Mouse (Mus musculus) macrophage (primary cell): ENCODE results near the gene Nav1. TPM values are rescaled to one million over a fixed set of nuclear protein-coding genes. Genes with fewer than 3 reads are reported as not detected.

Experiments
- H3K27ac ChIP-seq: fragments of 350-480 bp; formaldehyde crosslinking; 2 replicates; pipeline ENCODE4 v1.9.0; 2021
- H3K36me3 ChIP-seq: fragments of 350-480 bp; formaldehyde crosslinking; 2 replicates; pipeline ENCODE4 v1.9.0; 2021; ENCODE audit errors: inconsistent target
- H3K4me3 ChIP-seq: fragments of 350-480 bp; formaldehyde crosslinking; 2 replicates; pipeline ENCODE4 v1.9.0; 2021; ENCODE audit errors: inconsistent target
- H3K79me2 ChIP-seq: fragments of 350-480 bp; formaldehyde crosslinking; 2 replicates; pipeline ENCODE4 v1.9.0; 2021; ENCODE audit errors: inconsistent target
- WGBS: methylation state at CpG from one replicate; pipeline ENCODE4 v1.1.7; 2026; ENCODE audit warnings: inconsistent platforms; ENCODE audit not compliant: missing documents; 5-methylcytosine and 5-hydroxymethylcytosine counted together
- polyA plus RNA-seq: library from polyadenylated mRNA; stranded (reverse); fragments of 250-400 nt; gene quantifications from 3 replicates; pipeline ENCODE4 v1.2.4, GENCODE M21; 2018; ENCODE audit warnings: inconsistent platforms

Gene Nav1
- polyA plus RNA-seq, 1 experiment from 2014 or later, result 24.1 TPM

DNA sequence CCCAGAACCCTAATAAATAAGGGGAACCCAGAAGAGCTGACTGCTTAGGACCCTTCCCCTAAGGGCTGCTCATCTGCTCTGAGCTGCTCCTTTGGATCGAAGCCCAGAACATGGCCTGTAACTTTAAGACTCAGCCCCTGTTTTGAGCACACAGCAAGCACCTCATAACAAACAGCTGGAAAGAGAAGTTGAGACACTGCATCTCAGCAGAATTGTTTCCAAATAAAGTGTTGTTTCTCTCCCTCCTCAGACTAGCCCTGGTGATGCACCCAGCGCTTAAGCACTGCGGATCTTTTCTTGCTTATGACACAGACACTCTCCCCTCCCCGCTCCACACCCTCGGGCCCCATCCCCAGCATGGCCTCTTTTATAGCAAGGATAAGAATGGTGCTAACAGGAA, 22.8 kb upstream of the Nav1 start:
- no peaks in the 10 kb centered on the region for H3K36me3 ChIP-seq
- 64% methylated on average over 5 of the region's 5 CpGs for WGBS
- H3K79me2 ChIP-seq, result peaks cover 67% of the 10 kb centered on the region
- no peak overlapping the region for H3K4me3 ChIP-seq
- peak overlapping the region; percentile 94 for H3K27ac ChIP-seq

DNA sequence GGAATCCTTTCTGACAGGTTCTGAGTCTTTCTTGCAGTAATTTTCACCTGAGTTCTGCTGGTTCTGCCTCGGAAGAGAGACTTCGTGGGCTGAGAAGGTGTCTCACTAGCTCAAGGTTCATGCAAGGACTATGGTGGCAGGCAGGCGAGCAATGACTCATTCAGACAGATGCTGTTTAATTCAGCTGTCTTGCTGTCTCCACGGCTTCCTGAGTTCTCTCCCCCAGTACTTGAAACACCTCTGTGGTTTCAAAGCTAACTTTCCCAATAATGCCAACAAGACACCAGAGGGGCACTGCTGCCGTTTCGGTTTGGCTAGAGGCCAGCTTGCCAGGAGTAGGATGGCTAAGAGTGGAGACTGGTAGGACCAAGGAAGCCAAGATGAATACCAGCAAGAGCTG, 19.1 kb upstream of the Nav1 start:
- Histone ChIP-seq H3K79me2 (peaks cover 87% of the 10 kb centered on the region), H3K27ac (peak overlapping the region; percentile 31), H3K36me3 (no peaks in the 10 kb centered on the region), H3K4me3 (no peak overlapping the region)
- 74% methylated on average over 6 of the region's 6 CpGs for WGBS

GRCm38 (mm10) chr1:135625741-135626140, 18.6 kb upstream of the Nav1 start:
- no peaks in the 10 kb centered on the region for H3K36me3 ChIP-seq
- H3K4me3 ChIP-seq, result no peak overlapping the region
- WGBS, result 24% methylated on average over 3 of the region's 3 CpGs
- H3K79me2 ChIP-seq, result peaks cover 84% of the 10 kb centered on the region
- peak overlapping the region; percentile 31 for H3K27ac ChIP-seq

GRCm38 (mm10) chr1:135624646-135625045, 17.6 kb upstream of the Nav1 start:
- Histone ChIP-seq H3K27ac (no peak overlapping the region), H3K79me2 (peaks cover 76% of the 10 kb centered on the region), H3K36me3 (no peaks in the 10 kb centered on the region), H3K4me3 (no peak overlapping the region)
- 85% methylated on average over 5 of the region's 5 CpGs for WGBS

DNA sequence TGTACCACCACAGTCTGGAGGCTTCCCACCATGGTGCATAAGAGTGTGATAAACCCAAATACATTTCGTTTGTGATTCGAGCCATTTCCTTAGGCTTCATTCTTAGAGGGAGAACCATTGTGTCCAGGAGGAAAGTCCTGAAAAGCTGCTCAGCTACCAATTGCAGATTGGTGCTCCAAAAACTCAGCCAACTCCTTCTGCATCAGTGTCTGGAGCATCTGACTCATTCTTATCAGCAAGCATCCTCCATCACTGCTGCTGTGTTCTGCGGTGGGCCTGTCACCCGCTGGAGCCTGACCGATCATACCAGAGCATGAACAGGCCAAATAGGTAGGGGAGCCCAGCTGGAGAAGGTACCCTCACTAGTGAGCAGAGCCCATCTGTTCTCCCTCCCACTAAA, 16.0 kb upstream of the Nav1 start:
- Histone ChIP-seq H3K36me3 (no peaks in the 10 kb centered on the region), H3K4me3 (no peak overlapping the region), H3K27ac (no peak overlapping the region), H3K79me2 (peaks cover 69% of the 10 kb centered on the region)
- WGBS, result 97% methylated on average over 5 of the region's 5 CpGs

- WGBS, result 96% methylated on average over 3 of the region's 3 CpGs
Observed at GRCm38 (mm10) chr1:135621307-135621706, 14.2 kb upstream of the Nav1 start.

DNA sequence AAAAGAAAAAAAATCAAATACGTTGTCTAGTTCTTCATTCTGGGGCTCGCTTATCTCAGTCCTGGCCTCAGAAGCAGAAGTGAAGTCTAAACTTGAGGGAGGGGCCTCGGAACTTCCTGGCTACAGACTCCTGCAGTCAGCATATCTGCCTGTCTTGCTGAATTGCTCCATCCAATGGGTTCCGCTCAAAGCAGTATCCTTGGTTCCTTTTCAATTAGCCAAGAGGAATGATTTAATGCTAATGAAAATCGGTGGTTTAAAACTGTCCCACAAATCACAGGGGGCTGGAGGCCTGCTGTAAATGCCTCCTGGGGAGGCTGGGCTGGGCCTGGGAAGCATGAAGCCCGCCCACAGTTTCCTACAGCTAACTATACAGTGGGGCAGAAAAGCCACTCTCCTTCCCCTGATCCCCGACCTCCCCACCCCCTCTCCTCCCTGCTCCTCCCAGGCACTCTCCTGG, 12.9 kb upstream of the Nav1 start:
- Histone ChIP-seq H3K36me3 (no peaks in the 10 kb centered on the region), H3K27ac (peak overlapping the region; percentile 100), H3K79me2 (peaks cover 74% of the 10 kb centered on the region), H3K4me3 (no peak overlapping the region)
- 0% methylated on average over 7 of the region's 7 CpGs for WGBS

More at GRCm38 (mm10) chr1:135621307-135621706, 14.2 kb upstream of the Nav1 start:
- peaks cover 69% of the 10 kb centered on the region for H3K79me2 ChIP-seq
- no peak overlapping the region for H3K4me3 ChIP-seq
- H3K36me3 ChIP-seq, result no peaks in the 10 kb centered on the region
- H3K27ac ChIP-seq, result peak overlapping the region; percentile 100

DNA sequence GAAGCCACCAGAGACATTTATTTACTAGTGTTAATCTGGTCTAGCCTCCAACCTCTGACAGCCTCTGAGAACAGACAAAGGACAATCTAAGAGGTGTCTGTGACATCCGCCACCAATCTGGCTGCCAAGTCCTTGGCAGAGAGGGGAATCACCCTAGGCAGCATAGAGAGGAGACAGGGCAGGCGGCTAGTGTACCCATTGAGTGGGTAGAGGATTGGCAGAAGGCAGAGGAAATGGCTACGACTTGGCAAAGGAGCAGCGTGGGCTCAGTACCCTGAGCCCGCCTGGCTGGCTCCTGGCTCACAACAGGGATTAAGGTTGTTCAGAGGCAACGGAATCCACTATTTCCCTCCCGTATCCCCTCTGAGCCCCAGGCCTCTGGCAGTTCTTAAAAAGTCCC, 12.0 kb upstream of the Nav1 start:
- WGBS, result 85% methylated on average over 7 of the region's 7 CpGs
- Histone ChIP-seq H3K4me3 (no peak overlapping the region), H3K79me2 (peaks cover 73% of the 10 kb centered on the region), H3K36me3 (no peaks in the 10 kb centered on the region), H3K27ac (peak overlapping the region; percentile 100)

- H3K27ac ChIP-seq, result peak overlapping the region; percentile 100
- WGBS, result 86% methylated on average over 3 of the region's 3 CpGs
- no peaks in the 10 kb centered on the region for H3K36me3 ChIP-seq
- H3K4me3 ChIP-seq, result no peak overlapping the region
- H3K79me2 ChIP-seq, result peaks cover 61% of the 10 kb centered on the region
Observed at GRCm38 (mm10) chr1:135617344-135617743, 10.2 kb upstream of the Nav1 start.

- no peak overlapping the region for H3K27ac ChIP-seq
- no peaks in the 10 kb centered on the region for H3K36me3 ChIP-seq
- H3K79me2 ChIP-seq, result peaks cover 68% of the 10 kb centered on the region
- no peak overlapping the region for H3K4me3 ChIP-seq
- WGBS, result 41% methylated on average over 17 of the region's 20 CpGs
Observed at GRCm38 (mm10) chr1:135615715-135616641, 8.9 kb upstream of the Nav1 start.

DNA sequence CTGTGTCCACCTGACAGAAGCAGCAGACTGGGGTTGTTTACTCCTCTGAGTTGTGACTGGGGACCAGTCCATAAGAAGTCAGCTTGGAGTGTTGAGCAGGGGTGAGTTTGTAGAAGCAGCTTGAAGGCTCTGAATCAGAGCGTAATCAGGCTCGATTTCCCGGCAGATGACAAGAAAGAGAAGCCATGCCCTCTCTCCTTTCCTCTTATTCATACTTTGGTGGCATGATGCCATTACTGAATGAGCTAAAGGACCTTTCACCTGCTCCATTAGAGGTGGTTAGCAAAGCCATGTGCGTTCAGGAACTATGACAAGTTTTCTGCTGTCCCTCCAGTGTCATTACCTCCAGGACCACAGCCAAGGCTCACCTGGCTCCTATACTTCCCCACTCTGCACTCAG, 2.5 kb upstream of the Nav1 start:
- WGBS, result 85% methylated on average over 4 of the region's 4 CpGs
- Histone ChIP-seq H3K27ac (no peak overlapping the region), H3K79me2 (peaks cover 36% of the 10 kb centered on the region), H3K36me3 (peaks cover 11% of the 10 kb centered on the region; the same call in 1 of the 2 replicates), H3K4me3 (no peak overlapping the region)

- no peak overlapping the region for H3K4me3 ChIP-seq
Observed at GRCm38 (mm10) chr1:135606355-135607015, 610 bp downstream of the Nav1 start.

DNA sequence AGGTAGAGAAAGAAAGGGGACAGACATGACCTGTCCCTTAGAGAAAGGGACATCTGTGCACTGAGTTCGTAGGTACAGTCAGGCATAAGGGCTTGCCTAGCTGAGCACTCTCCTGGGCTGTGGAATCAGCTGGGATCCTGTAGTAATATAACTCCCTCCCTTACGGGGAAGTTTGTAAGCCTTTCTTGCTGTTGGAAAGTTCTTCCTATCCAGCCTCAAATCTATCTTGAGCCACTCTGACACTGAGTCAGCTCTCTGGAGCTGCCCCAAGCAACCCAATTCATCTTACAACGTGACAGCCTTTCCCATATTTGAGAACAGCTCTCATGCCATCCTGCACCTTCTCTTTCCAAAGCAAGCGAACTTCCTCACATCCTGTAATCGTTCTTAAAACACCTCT, 1.6 kb downstream of the Nav1 start:
- Histone ChIP-seq H3K79me2 (peaks cover 8% of the 10 kb centered on the region; the same call in 1 of the 2 replicates), H3K27ac (no peak overlapping the region), H3K4me3 (no peak overlapping the region), H3K36me3 (peaks cover 32% of the 10 kb centered on the region; the same call in 1 of the 2 replicates)
- WGBS, result 95% methylated on average over 5 of the region's 5 CpGs

More at GRCm38 (mm10) chr1:135606355-135607015, 610 bp downstream of the Nav1 start:
- peaks cover 22% of the 10 kb centered on the region; the same call in 1 of the 2 replicates for H3K36me3 ChIP-seq
- peaks cover 17% of the 10 kb centered on the region; the same call in 1 of the 2 replicates for H3K79me2 ChIP-seq
- no peak overlapping the region for H3K27ac ChIP-seq
- 96% methylated on average over 12 of the region's 12 CpGs for WGBS

- H3K36me3 ChIP-seq, result peaks cover 38% of the 10 kb centered on the region; the same call in 1 of the 2 replicates
- no peak overlapping the region for H3K4me3 ChIP-seq
- H3K27ac ChIP-seq, result no peak overlapping the region
- no peaks in the 10 kb centered on the region; the same call in 1 of the 2 replicates for H3K79me2 ChIP-seq
- WGBS, result 91% methylated on average over 7 of the region's 7 CpGs
Observed at GRCm38 (mm10) chr1:135604361-135605052, 2.6 kb downstream of the Nav1 start.
